Mouse (Mus musculus): Measurements from ENCODE around the gene Plekha6. TPM values are rescaled to one million over a fixed set of nuclear protein-coding genes. Genes with fewer than 3 reads are reported as not detected.
A peak's percentile ranks its signal among the peaks of the same experiment; 100 is the strongest.

Plekha6 gene
- polyA plus RNA-seq, 1 experiment from 2014 or later, result 19.8 TPM

GRCm38 (mm10) chr1:133225963-133226660 lies 62.1 kb downstream of the Plekha6 start:
- 32% methylated on average over 9 of the region's 9 CpGs for WGBS
- Histone ChIP-seq H3K4me2 (replicated peaks; ENCODE audit: low read depth, low read length) (no peak overlapping the region), H3K4me3 (ENCODE audit: low read depth, low read length) (no peak overlapping the region), H3K36me3 (ENCODE audit: control insufficient read depth, insufficient read depth, low read length) (no peaks in the 10 kb centered on the region), H3K9ac (replicated peaks; ENCODE audit: low read depth, low read length) (no peak overlapping the region), H3K27me3 (ENCODE audit: control insufficient read depth, insufficient read depth, low read length) (no peaks in the 10 kb centered on the region), H3K27ac (ENCODE audit: low read length) (peak overlapping the region; percentile 45; the same call in 1 of the 2 replicates), H3K9me3 (ENCODE audit: control insufficient read depth, low read depth, low read length) (no peaks in the 10 kb centered on the region), H3K4me1 (ENCODE audit: control insufficient read depth, insufficient read depth, low read length) (peaks cover 13% of the 10 kb centered on the region)
- ATAC-seq (ENCODE audit: insufficient number of reproducible peaks, insufficient read depth, low FRiP score, low read depth), result peak; percentile 67; the same call in 1 of the 2 replicates

GRCm38 (mm10) chr1:133226928-133227327 lies 62.9 kb downstream of the Plekha6 start:
- H3K4me1 ChIP-seq (ENCODE audit: control insufficient read depth, insufficient read depth, low read length), result peaks cover 13% of the 10 kb centered on the region
- ATAC-seq (ENCODE audit: insufficient number of reproducible peaks, insufficient read depth, low FRiP score, low read depth), result peak; percentile 76
- H3K9ac ChIP-seq (replicated peaks; ENCODE audit: low read depth, low read length), result no peak overlapping the region; the same call in 1 of the 2 replicates
- peak overlapping the region; percentile 45; the same call in 1 of the 2 replicates for H3K27ac ChIP-seq (ENCODE audit: low read length)
- no peaks in the 10 kb centered on the region for H3K9me3 ChIP-seq (ENCODE audit: control insufficient read depth, low read depth, low read length)
- no peaks in the 10 kb centered on the region for H3K27me3 ChIP-seq (ENCODE audit: control insufficient read depth, insufficient read depth, low read length)
- no peak overlapping the region for H3K4me2 ChIP-seq (replicated peaks; ENCODE audit: low read depth, low read length)
- WGBS, result 39% methylated on average over 9 of the region's 9 CpGs
- H3K36me3 ChIP-seq (ENCODE audit: control insufficient read depth, insufficient read depth, low read length), result no peaks in the 10 kb centered on the region
- H3K4me3 ChIP-seq (ENCODE audit: low read depth, low read length), result no peak overlapping the region

DNA sequence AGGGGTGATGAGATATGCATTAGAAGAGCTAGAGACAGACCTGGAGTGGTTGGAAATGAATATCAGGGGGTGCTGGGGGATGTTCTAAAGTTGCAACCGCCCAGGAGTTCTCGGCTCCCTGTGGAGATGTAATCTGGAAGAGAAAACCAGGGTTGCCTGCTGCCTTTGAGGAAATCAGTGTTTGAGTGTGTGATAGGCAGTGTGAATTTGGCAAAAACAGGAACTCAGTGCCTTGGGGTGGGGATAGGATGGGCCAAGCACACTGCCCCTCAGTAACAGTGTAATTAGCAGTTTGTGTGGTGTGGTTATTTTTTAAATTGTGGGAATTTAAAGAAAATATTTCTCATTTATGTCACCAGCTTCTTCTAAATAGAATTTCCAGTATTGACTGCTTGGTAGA lies 63.4 kb downstream of the Plekha6 start:
- Histone ChIP-seq H3K9ac (replicated peaks; ENCODE audit: low read depth, low read length) (no peak overlapping the region), H3K9me3 (ENCODE audit: control insufficient read depth, low read depth, low read length) (no peaks in the 10 kb centered on the region), H3K27me3 (ENCODE audit: control insufficient read depth, insufficient read depth, low read length) (no peaks in the 10 kb centered on the region), H3K4me1 (ENCODE audit: control insufficient read depth, insufficient read depth, low read length) (peaks cover 13% of the 10 kb centered on the region), H3K27ac (ENCODE audit: low read length) (peak overlapping the region; percentile 29; the same call in 1 of the 2 replicates), H3K4me3 (ENCODE audit: low read depth, low read length) (no peak overlapping the region), H3K4me2 (replicated peaks; ENCODE audit: low read depth, low read length) (no peak overlapping the region), H3K36me3 (ENCODE audit: control insufficient read depth, insufficient read depth, low read length) (no peaks in the 10 kb centered on the region)
- ATAC-seq (ENCODE audit: insufficient number of reproducible peaks, insufficient read depth, low FRiP score, low read depth), result no peak
- 57% methylated on average over 2 of the region's 2 CpGs for WGBS

DNA sequence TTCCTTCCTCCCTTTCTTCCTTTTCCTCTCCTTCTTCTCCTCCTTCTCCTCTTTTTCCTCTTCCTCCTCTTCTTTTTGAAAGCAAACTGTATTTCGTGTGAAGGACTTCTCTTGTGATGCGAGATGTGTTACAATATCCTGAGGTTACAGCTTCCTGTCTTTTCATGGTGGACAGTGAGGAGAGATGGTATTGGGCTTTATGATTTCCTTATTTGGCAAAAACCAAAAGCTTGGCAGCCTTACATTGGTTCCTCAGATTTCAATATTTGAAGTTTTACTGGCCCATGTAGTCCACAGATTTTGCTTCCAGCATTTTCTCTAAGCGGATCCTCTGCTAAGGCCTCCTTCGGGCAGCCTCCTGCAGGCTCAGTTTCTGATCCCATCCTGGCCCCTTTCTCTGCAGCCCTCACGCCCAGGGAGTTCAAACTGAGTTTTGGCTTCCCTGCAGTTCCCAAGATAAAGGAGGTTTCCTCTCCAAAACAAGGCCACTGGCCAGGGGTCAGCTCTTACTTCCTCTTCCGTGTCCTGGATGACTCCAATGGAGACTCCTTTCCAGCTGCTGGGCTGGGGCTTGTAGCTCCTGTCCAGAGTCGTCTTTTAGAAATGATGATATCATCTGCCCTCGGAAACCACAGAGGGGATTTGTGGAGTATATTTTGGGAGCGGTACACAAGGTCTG lies 64.9 kb downstream of the Plekha6 start:
- Histone ChIP-seq H3K9me3 (ENCODE audit: control insufficient read depth, low read depth, low read length) (no peaks in the 10 kb centered on the region), H3K27me3 (ENCODE audit: control insufficient read depth, insufficient read depth, low read length) (no peaks in the 10 kb centered on the region), H3K27ac (ENCODE audit: low read length) (no peak overlapping the region), H3K4me3 (ENCODE audit: low read depth, low read length) (no peak overlapping the region), H3K9ac (replicated peaks; ENCODE audit: low read depth, low read length) (no peak overlapping the region), H3K4me2 (replicated peaks; ENCODE audit: low read depth, low read length) (no peak overlapping the region), H3K36me3 (ENCODE audit: control insufficient read depth, insufficient read depth, low read length) (no peaks in the 10 kb centered on the region), H3K4me1 (ENCODE audit: control insufficient read depth, insufficient read depth, low read length) (peaks cover 13% of the 10 kb centered on the region)
- 62% methylated on average over 9 of the region's 9 CpGs for WGBS
- ATAC-seq (ENCODE audit: insufficient number of reproducible peaks, insufficient read depth, low FRiP score, low read depth), result no peak

DNA sequence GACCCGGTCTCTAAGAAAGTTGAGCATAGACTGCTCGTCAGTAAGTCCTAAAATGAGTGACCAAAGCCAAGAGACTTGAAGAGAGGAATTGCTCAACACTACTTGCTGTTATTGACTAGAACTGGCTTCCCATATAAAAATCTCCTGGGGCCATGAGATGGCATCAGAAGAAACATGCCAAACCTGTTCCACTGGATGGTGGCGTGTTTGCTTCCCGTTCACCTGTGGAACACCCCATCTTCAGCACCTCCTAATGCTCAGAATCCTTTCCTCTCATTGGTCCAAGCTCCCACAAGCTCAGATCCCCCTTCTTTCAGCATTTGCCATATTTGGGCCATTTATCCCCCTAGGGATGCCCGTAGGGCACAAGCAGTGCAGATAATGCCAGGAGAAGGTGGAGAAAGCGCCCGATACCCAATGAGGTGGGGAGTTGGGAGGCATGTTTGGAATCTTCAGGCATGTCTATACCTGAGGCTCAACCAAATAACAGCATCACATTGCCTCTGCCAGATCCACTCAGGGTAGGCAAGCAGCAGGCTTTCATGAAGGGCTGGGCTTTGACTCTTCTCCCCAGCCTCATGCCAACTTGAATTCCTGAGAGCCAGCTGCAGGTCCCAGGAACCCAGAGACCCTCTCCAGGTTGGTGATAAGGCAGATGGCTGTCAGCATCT lies 67.6 kb downstream of the Plekha6 start:
- H3K4me1 ChIP-seq (ENCODE audit: control insufficient read depth, insufficient read depth, low read length), result peaks cover 8% of the 10 kb centered on the region
- H3K9me3 ChIP-seq (ENCODE audit: control insufficient read depth, low read depth, low read length), result no peaks in the 10 kb centered on the region
- H3K4me3 ChIP-seq (ENCODE audit: low read depth, low read length), result no peak overlapping the region
- no peak overlapping the region for H3K4me2 ChIP-seq (replicated peaks; ENCODE audit: low read depth, low read length)
- H3K27ac ChIP-seq (ENCODE audit: low read length), result no peak overlapping the region
- 89% methylated on average over 7 of the region's 7 CpGs for WGBS
- no peak for ATAC-seq (ENCODE audit: insufficient number of reproducible peaks, insufficient read depth, low FRiP score, low read depth)
- H3K36me3 ChIP-seq (ENCODE audit: control insufficient read depth, insufficient read depth, low read length), result no peaks in the 10 kb centered on the region
- no peaks in the 10 kb centered on the region for H3K27me3 ChIP-seq (ENCODE audit: control insufficient read depth, insufficient read depth, low read length)
- H3K9ac ChIP-seq (replicated peaks; ENCODE audit: low read depth, low read length), result no peak overlapping the region

DNA sequence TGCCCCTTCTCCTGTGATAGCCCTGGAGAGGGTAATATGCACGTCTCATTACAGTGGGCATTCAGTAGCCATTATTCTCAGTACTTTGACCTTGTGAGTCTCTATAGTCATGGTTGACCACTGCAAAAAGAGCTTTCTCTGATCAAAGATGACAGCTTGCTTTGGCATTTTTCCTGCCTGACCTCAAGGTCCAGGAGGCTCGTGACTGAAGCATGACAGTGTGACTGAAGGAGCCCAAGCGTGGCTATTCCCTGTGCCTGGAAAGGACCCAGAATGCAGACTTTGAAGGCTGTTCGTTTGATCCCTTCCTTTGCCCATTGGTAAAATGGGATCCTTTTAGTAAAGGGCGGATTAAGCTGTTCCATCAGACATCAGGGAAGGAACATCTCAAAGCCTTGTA lies 71.9 kb downstream of the Plekha6 start:
- ATAC-seq (ENCODE audit: insufficient number of reproducible peaks, insufficient read depth, low FRiP score, low read depth), result no peak
- H3K4me2 ChIP-seq (replicated peaks; ENCODE audit: low read depth, low read length), result no peak overlapping the region
- H3K4me3 ChIP-seq (ENCODE audit: low read depth, low read length), result no peak overlapping the region
- H3K27ac ChIP-seq (ENCODE audit: low read length), result no peak overlapping the region; the same call in 1 of the 2 replicates
- H3K4me1 ChIP-seq (ENCODE audit: control insufficient read depth, insufficient read depth, low read length), result peaks cover 36% of the 10 kb centered on the region
- 75% methylated on average over 5 of the region's 5 CpGs for WGBS
- H3K27me3 ChIP-seq (ENCODE audit: control insufficient read depth, insufficient read depth, low read length), result no peaks in the 10 kb centered on the region
- H3K36me3 ChIP-seq (ENCODE audit: control insufficient read depth, insufficient read depth, low read length), result no peaks in the 10 kb centered on the region
- H3K9ac ChIP-seq (replicated peaks; ENCODE audit: low read depth, low read length), result no peak overlapping the region
- no peaks in the 10 kb centered on the region for H3K9me3 ChIP-seq (ENCODE audit: control insufficient read depth, low read depth, low read length)

DNA sequence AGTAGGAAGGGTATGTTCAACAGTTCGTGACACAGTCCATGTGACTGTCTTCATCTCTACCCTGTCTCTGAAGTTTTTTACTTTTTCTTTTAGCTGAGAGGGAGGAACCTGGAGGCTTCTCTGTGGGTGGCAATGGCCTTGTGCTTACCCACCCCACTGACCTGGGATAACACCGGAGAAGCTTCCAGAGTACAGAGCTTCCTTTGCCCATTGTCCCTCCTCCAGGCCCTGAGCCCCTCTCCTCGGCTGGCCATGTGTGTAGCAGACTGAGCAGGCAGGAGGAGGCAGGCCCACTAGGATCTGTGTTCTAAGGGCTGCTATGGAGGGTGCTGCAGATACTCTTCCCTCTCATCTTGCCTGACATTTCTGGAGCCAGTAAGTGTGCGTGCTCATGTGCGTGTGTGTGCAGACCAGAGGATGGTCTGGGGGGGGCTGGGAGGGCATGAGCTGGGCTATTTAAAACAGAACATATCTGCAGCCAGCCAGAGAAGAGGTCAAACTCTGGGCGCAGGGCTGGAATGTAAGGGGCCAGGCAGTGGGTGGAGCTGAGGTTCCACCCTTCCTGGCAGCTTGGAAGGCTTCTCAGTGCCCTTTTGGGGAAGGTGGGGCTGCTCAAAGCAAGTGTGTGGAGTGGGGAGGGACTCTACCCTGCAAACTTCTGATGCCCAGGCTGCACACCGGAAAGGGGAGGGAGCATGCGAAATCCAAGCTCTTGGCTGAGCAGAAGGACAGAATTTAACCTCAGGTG lies 72.9 kb downstream of the Plekha6 start:
- no peak overlapping the region for H3K9ac ChIP-seq (replicated peaks; ENCODE audit: low read depth, low read length)
- peaks cover 39% of the 10 kb centered on the region for H3K4me1 ChIP-seq (ENCODE audit: control insufficient read depth, insufficient read depth, low read length)
- H3K4me3 ChIP-seq (ENCODE audit: low read depth, low read length), result no peak overlapping the region
- peak overlapping the region; percentile 50 for H3K27ac ChIP-seq (ENCODE audit: low read length)
- H3K36me3 ChIP-seq (ENCODE audit: control insufficient read depth, insufficient read depth, low read length), result no peaks in the 10 kb centered on the region
- no peaks in the 10 kb centered on the region for H3K27me3 ChIP-seq (ENCODE audit: control insufficient read depth, insufficient read depth, low read length)
- no peak overlapping the region for H3K4me2 ChIP-seq (replicated peaks; ENCODE audit: low read depth, low read length)
- ATAC-seq (ENCODE audit: insufficient number of reproducible peaks, insufficient read depth, low FRiP score, low read depth), result peak; percentile 83
- H3K9me3 ChIP-seq (ENCODE audit: control insufficient read depth, low read depth, low read length), result no peaks in the 10 kb centered on the region
- WGBS, result 14% methylated on average over 8 of the region's 8 CpGs

DNA sequence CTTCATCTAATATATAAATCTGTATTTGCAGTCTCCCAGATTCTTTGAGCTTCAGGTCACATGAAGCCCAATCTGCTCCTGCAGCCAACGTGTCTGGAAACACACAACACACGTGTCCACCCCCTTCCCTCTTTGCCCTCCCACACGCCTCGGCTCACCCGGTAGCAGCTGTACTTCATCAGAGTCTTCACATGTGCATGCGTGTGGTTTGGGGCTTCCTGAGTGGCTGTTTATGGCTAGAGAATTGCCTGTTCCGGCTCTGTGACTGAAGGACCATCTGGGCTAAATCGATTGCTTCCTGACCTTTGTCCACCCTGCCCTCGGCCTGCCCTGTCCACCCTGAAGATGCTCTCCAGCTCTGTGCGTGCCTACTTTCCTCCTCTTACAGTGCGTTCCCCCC lies 73.7 kb downstream of the Plekha6 start:
- H3K9ac ChIP-seq (replicated peaks; ENCODE audit: low read depth, low read length), result no peak overlapping the region
- 7% methylated on average over 11 of the region's 11 CpGs for WGBS
- peak; percentile 64; the same call in 1 of the 2 replicates for ATAC-seq (ENCODE audit: insufficient number of reproducible peaks, insufficient read depth, low FRiP score, low read depth)
- H3K4me1 ChIP-seq (ENCODE audit: control insufficient read depth, insufficient read depth, low read length), result peaks cover 39% of the 10 kb centered on the region
- no peaks in the 10 kb centered on the region for H3K36me3 ChIP-seq (ENCODE audit: control insufficient read depth, insufficient read depth, low read length)
- no peak overlapping the region for H3K4me3 ChIP-seq (ENCODE audit: low read depth, low read length)
- H3K9me3 ChIP-seq (ENCODE audit: control insufficient read depth, low read depth, low read length), result no peaks in the 10 kb centered on the region
- no peaks in the 10 kb centered on the region for H3K27me3 ChIP-seq (ENCODE audit: control insufficient read depth, insufficient read depth, low read length)
- peak overlapping the region; percentile 50 for H3K27ac ChIP-seq (ENCODE audit: low read length)
- peak overlapping the region; percentile 12; the same call in 1 of the 2 replicates for H3K4me2 ChIP-seq (replicated peaks; ENCODE audit: low read depth, low read length)
